Mouse (Mus musculus) lung, postnatal 0 days (tissue): Measurements from ENCODE around the gene Ube2o. TPM values are rescaled to one million over a fixed set of nuclear protein-coding genes. Genes with fewer than 3 reads are reported as not detected.

Source experiments
- ATAC-seq: fragments of 200-750 bp; cut with Nextera tagmentation; 2 replicates; pipeline ENCODE4 v1.8.0; 2017; ENCODE audit warnings: moderate library complexity
- DNase-seq: peaks from one replicate; pipeline ENCODE4 v3.0.0-alpha.2; 2016; ENCODE audit warnings: low spot score
- H3K27ac ChIP-seq: fragments of 300-500 bp; sonication (generic); 2 replicates; pipeline ENCODE4 v1.5.1; 2014; ENCODE audit warnings: antibody characterized with exemption, mild to moderate bottlenecking, low read length, mixed read lengths
- H3K27me3 ChIP-seq: fragments of 300-500 bp; sonication (generic); replicated peaks from 2 replicates; pipeline ENCODE4 v1.6.1; 2014; ENCODE audit warnings: low read length, mixed read lengths; ENCODE audit not compliant: insufficient read depth
- H3K36me3 ChIP-seq: fragments of 300-500 bp; sonication (generic); 2 replicates; pipeline ENCODE4 v1.6.1; 2014; ENCODE audit warnings: low read length, mixed read lengths; ENCODE audit not compliant: insufficient read depth
- H3K4me1 ChIP-seq: fragments of 300-500 bp; sonication (generic); 2 replicates; pipeline ENCODE4 v1.6.1; 2014; ENCODE audit warnings: antibody characterized with exemption, low read depth, low read length, mixed read lengths; ENCODE audit not compliant: insufficient read depth
- H3K4me2 ChIP-seq: fragments of 300-500 bp; sonication (generic); replicated peaks from 2 replicates; pipeline ENCODE4 v1.6.1; 2014; ENCODE audit warnings: low read depth, mild to moderate bottlenecking, low read length, moderate library complexity, mixed read lengths
- H3K4me3 ChIP-seq: fragments of 300-500 bp; sonication (generic); 2 replicates; pipeline ENCODE4 v1.5.1; 2014; ENCODE audit warnings: low read depth, low read length
- H3K9ac ChIP-seq: fragments of 300-500 bp; sonication (generic); replicated peaks from 2 replicates; pipeline ENCODE4 v1.6.1; 2014; ENCODE audit warnings: low read depth, mild to moderate bottlenecking
- H3K9me3 ChIP-seq: fragments of 300-500 bp; sonication (generic); 2 replicates; pipeline ENCODE4 v1.6.1; 2016; ENCODE audit warnings: low read length, mixed read lengths
- CTCF ChIP-seq: IDR thresholded peaks from 2 replicates; pipeline ENCODE4 v1.5.1; 2016; ENCODE audit warnings: antibody characterized with exemption, mild to moderate bottlenecking
- EP300 ChIP-seq: IDR thresholded peaks from 2 replicates; pipeline ENCODE4 v1.6.1; 2016; ENCODE audit warnings: antibody characterized with exemption, mild to moderate bottlenecking, control low read depth
- WGBS: fragments of 180-500 bp; shearing (Covaris S2); extraction: QIAGEN DNeasy Blood & Tissue Kit; methylation state at CpG from one replicate; pipeline ENCODE4 v1.1.7; 2014; 5-methylcytosine and 5-hydroxymethylcytosine counted together
- polyA plus RNA-seq: library from polyadenylated mRNA; unstranded; fragments of >200 nt; fragmentation: Nextera tagmentation; extraction: Ambion mirVana; gene quantifications from 2 replicates; pipeline ENCODE4 v1.2.1, GENCODE M21; 2015

Ube2o gene
- polyA plus RNA-seq = 9.1 and 9.8 TPM in 2 replicates

DNA sequence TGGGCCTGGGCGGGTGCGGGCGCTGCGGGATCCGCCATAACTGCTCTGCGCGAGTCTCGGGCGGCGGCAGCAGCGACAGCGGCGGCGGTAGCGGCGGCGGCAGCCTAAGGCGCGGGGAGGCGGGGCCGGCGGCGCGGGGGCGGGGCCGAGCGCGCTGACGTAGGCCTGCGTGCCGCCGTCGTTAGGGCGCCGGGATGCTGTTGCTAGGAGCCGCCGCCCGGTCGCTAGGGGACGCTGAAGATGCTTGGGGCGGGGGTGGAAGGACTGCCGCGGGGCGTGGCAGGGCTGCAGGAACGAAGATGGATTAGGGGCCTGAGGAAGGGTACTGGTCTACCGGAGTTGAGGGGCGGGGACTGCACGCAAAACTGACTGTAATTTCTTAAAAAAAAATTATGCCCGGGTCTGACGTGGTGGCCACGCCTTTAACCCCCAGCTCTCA, at the start of gene Ube2o:
Gene Ube2o (minus strand): TSS at position 72 of the 439 bp plus-strand sequence.
- 2% methylated on average over 41 of the region's 51 CpGs for WGBS
- Histone ChIP-seq H3K9ac (peak within 1 kb of the TSS; percentile 54), H3K36me3 (no peaks in the 10 kb centered on the region), H3K4me1 (peaks cover 6% of the 10 kb centered on the region; the same call in 1 of the 2 replicates), H3K9me3 (no peaks in the 10 kb centered on the region), H3K27me3 (no peaks in the 10 kb centered on the region), H3K4me3 (peak within 1 kb of the TSS; percentile 79), H3K27ac (peak within 1 kb of the TSS; percentile 68), H3K4me2 (peak within 1 kb of the TSS; percentile 98)
- ATAC-seq = peak; percentile 94
- DNase-seq = peak; percentile 90
- TF ChIP-seq CTCF (peak; percentile 64), EP300 (no peak)

DNA sequence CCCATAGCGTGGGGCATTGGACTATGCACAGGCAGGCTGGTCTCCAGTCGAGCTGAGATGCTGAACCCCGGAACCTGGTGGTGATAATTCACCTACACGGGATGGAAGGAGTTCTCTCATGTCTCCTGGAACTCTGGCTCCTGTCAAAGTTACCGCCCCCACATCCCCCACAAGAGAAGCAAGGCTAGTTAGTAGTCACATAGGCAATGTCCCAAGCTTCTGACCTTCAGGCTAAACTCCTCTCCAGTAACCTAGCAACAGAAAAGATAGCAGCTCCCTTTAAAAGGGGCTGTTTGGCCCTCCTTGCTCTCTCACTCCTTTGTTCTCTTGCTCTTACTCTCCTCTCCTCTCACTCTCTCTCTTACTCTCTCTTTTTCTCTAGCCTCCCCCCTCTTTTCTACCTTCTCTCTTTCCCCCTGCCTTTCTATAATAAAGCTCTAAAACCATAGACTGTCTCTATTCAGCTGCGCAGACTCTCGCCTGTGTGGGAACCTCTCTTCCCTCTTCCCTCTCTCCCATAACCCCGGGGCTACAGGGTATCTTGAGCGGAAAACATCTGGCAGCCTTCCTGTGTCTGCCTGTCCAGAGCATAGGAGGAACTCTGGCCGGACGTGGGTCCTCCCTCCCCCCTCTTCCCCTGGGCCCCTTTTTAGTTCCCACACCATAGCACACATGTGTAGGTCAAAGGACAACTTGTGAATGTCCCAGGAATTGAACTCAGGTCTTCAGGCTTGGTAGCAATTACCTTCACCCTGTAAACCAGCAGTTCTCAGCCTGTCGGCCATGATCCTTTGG, 49.1 kb upstream of the Ube2o start:
- no peaks in the 10 kb centered on the region for H3K4me1 ChIP-seq
- no peaks in the 10 kb centered on the region for H3K9me3 ChIP-seq
- H3K36me3 ChIP-seq = no peaks in the 10 kb centered on the region
- H3K4me2 ChIP-seq = no peak overlapping the region
- no peaks in the 10 kb centered on the region for H3K27me3 ChIP-seq
- ATAC-seq (no peak), DNase-seq (no peak)
- no peak for TF ChIP-seq CTCF
- TF ChIP-seq EP300 = no peak
- no peak overlapping the region for H3K4me3 ChIP-seq
- no peak overlapping the region for H3K9ac ChIP-seq
- no peak overlapping the region for H3K27ac ChIP-seq
- 42% methylated on average over 12 of the region's 12 CpGs for WGBS

DNA sequence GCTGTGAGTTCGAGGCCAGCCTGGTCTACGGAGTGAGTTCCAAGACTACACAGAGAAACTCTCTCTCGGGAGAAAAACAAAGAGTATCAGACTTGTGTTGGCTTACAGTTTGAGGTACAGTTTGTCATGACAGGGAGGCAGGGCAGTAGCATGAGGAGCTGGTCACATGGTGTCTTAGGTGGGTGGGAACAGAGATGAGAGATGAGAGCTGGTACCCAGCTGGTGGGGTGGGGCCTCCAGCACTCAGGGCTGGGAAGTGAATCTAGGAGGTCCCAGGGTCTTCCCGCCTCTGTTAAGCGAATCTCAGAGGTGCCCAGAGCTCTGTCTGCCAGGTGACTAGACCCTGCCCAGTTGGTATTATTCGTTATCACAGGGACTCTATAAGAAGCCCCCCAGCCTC, 48.2 kb upstream of the Ube2o start:
- H3K27ac ChIP-seq = no peak overlapping the region
- ATAC-seq = no peak
- H3K9ac ChIP-seq = no peak overlapping the region
- TF ChIP-seq CTCF (no peak), EP300 (no peak)
- H3K4me3 ChIP-seq = no peak overlapping the region
- no peaks in the 10 kb centered on the region for H3K27me3 ChIP-seq
- peaks cover 2% of the 10 kb centered on the region; the same call in 1 of the 2 replicates for H3K4me1 ChIP-seq
- no peak for DNase-seq
- WGBS = 84% methylated on average over 6 of the region's 6 CpGs
- no peak overlapping the region for H3K4me2 ChIP-seq
- no peaks in the 10 kb centered on the region for H3K9me3 ChIP-seq
- no peaks in the 10 kb centered on the region for H3K36me3 ChIP-seq

DNA sequence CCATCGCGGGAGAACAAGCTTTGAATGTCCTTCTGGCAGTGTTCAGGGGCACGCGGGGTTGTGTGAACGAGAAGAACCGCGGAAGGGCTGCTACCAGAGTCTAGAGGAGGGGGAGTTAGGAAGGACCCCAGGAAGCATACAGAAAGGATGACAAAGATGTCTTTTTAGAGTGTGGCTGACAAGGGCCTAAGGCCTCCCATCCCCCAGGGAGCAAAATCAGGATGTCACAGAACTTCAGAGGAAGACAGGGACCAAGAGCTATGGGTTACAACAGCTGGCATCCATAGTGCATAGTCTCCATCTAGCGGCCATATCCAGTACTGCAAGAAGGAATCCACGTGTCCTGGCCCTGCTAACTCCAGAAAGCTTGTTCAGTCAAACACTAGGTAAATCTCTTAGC, 47.5 kb upstream of the Ube2o start:
- ATAC-seq (peak; percentile 18), DNase-seq (peak; percentile 91)
- 51% methylated on average over 9 of the region's 9 CpGs for WGBS
- Histone ChIP-seq H3K4me3 (no peak overlapping the region), H3K9me3 (no peaks in the 10 kb centered on the region), H3K4me2 (no peak overlapping the region), H3K27ac (no peak overlapping the region), H3K9ac (no peak overlapping the region), H3K27me3 (no peaks in the 10 kb centered on the region), H3K36me3 (no peaks in the 10 kb centered on the region), H3K4me1 (peaks cover 3% of the 10 kb centered on the region; the same call in 1 of the 2 replicates)
- TF ChIP-seq EP300 (no peak), CTCF (peak; percentile 99)

DNA sequence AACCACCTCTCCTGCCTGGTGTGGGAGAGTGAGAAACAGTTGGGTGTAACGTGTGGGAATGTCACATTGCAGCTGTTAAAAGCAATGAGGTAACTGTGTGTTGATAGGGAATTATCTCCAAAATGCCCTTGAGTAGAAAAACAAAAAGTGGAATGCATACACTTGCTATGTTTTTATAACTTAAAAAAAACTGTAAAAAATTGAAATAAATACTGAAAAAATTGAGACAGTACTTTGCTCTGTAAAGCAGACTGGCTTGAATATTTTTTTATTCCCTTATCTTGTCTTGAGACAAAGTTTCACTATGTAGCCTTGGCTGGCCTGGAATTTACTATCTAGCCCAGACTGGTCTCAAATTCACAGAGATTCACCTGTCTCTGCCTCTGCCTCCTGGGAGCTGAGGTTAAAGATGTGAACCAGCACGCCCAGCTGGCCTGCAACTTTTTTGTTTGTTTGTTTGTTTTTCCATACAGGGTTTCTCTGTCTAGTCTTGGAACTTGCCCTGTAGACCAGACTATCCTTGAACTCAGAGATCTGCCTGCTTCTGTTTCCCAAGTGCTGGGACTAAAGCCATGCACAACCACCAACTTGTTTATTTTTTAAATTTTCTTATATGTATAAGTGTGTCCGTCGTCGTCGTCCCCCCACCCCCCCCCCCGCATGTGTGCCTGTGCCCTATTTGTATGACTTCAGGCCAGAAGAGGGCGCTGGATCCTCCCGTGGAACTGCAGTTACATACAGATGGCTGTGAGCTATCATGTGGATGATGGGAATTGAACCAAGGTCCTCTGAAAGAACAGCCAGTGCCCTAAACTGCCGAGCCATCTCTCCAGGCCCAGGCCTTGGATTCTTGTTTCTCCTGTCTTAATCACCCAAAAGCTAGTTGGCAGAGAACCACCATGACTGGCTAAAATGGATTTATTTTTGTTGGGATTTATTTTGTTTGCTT, 46.1 kb upstream of the Ube2o start:
- H3K4me1 ChIP-seq = peaks cover 15% of the 10 kb centered on the region
- WGBS = 29% methylated on average over 10 of the region's 10 CpGs
- H3K36me3 ChIP-seq = no peaks in the 10 kb centered on the region
- DNase-seq = no peak
- no peak for TF ChIP-seq EP300
- TF ChIP-seq CTCF = peak; percentile 65
- H3K4me3 ChIP-seq = no peak overlapping the region
- no peak for ATAC-seq
- H3K9me3 ChIP-seq = no peaks in the 10 kb centered on the region
- no peak overlapping the region for H3K9ac ChIP-seq
- H3K27ac ChIP-seq = no peak overlapping the region
- H3K4me2 ChIP-seq = no peak overlapping the region
- no peaks in the 10 kb centered on the region for H3K27me3 ChIP-seq
